Mouse (Mus musculus) kidney, postnatal 4 days (tissue): Measurements from ENCODE around the gene Shank2.
A peak's percentile ranks its signal among the peaks of the same experiment; 100 is the strongest.

Experiments
- DNase-seq, 2 experiments: peaks; one replicate each; pipeline ENCODE4 v3.0.0; 2021; ENCODE audit warnings: mixed read lengths in 2 of 2

The Shank2 gene

DNA sequence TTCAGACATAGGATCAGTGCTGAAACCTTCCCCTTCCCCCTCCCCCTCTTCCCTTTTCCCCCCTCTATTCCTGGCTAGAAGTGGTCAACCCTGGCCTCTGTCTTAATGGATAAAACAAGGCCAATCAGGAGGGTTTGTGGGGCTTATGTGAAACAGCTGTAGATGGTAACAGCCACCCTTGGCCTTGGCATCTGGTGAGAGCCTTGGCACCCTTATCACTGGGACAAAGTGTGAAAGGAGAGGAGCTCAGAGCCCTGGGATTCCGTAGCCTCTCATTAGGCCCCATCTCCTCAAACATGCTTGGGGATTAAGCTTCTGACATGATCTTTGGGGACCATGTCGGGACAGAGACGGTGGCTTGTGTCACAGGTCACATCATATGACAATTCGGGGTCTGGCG lies 106.4 kb downstream of the Shank2 start:
- DNase-seq: no peak

DNA sequence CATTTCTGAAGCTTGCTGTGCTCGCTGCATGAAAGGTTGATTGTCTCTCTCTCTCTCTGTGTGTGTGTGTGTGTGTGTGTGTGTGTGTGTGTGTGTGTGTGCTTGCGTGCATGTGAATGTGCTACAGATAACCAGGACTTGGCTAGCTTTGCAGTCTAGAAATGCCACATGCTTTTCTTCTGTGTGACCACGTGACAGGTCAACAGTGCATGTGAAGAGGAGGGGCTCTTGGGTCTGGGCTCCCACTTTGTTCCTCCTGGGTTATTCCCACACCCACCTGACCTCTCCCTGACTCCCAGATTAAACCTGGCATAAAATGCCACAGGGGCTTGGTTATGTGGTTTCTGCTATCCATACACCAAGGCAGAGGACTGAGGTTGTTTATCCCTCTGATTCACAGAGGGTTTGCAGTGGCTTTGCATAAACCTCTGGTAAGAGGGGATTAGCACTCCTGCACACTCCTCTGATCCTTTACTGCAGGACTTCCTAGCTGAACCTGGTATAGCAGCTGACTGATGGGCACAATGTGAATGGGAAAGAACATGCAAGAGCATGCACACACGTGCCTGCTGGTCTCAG lies 109.4 kb downstream of the Shank2 start:
- peak in 1 of 2 experiments; percentile 13 for DNase-seq

DNA sequence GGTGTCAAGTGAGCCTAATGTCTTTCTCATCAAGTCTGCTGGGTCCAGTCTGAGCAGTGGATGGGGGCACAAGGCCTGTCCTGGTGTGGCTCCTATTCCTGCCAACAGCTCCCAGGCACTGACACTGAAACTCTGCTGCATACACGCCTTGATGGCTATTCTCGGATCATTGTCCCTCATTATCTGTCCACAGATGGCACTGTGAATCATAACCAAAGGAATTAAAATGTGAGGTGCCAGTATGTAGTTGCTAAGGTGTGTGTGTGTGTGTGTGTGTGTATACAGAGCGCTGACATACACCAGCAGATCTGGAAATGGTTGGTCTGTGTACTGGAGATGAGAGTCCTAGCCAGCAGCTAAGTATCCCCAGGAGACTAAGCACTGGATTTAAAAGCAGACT lies 110.3 kb downstream of the Shank2 start:
- no peak for DNase-seq

DNA sequence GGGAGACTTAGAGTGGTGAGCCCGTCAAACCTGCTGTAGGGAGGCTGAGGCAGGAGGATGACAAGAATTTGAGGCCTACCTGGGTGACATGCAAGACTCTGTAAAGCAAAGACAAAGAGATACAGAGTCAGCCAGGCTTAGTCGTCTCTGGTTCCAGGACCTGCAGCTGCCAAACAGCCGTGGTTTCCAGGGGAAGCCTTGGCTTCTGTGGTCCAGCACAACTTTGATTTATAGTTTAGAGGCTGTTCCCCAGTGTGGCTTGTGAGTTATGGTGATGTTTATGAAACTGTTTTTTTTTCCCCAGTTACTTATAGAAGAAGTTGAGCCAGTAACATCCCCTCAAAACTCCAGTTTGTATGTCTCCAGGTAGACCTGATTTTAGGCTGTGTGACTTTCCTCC lies 112.5 kb downstream of the Shank2 start:
- no peak for DNase-seq

DNA sequence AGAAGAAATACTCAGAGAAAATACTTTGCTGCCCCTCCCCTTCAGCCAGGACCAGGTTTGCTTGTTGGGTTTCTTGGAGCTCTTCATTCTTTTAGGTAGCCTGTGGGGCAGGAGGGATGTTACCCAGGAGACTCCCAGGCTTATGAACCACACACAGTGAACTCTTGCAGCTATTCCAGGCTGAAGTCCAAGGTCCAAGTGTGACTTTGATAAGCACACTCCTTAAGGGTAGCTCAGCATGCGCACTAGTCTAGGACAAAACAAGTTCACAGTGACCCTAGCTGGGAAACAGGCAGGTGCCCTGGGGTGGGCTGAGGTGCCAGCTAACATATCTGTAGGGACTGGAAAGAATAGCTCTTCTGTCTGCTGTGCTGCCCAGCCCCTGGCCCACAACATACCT lies 117.8 kb downstream of the Shank2 start:
- DNase-seq: no peak

DNA sequence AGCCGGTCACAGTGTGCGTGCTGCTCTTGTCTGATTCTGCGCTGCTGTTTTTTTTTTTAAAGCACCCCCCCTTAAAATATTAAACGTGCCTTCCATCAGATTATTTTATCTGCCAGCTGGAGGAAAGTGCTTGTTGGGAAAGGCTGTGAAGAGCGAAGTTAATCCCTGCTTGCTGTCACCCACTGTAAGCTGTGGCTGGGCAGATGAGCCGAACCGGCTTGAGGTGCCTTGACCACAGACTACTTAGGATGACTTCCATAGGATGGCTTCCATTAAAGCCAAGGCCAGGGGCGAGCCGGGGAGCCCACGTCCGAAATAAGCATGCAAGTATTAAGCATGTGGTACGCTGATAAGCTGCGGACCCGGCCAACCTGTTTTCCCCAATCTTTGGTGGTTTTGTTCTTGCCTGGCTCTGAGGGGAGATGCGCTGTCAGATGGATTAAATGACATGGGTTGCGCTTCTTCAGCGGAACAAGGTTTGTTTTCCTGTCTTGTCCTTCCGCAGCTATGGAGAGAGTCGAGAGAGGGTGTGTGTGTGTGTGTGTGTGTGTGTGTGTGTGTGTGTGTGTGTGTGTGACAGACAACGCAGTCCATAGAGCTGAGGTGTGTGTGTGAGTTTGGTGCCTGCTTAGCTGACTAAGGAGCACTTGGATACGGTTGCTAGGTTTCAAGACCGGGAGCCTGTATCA lies 131.1 kb downstream of the Shank2 start:
- DNase-seq: no peak

DNA sequence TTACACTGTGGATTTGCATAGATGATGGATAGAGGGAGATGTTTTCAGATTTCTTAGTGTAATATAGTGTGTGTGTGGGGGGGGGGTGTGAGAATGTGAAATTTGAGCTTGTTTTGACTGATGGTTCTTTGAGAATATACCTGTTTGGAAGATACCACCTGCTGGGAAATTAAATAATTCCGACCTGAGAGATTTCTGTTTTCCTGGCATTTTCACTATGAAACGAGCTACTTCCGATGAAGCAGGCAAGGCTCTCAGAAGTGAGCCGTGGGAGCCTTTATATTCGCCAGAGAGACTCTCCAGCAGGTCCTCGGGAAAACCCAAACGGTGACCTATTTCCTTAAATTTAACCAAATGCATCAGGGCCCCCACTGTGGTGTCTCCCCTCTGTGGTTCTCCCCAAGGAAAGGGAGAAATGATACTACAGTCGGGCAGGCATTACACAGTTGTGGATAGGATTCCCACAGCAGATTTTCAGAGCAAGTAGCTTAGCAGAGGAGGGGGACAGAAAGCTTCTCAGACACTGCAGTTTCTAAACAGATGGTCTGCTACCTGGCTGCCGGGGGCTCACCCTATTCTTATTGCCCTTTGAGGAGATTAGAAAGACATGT lies 131.8 kb downstream of the Shank2 start:
- DNase-seq: no peak

DNA sequence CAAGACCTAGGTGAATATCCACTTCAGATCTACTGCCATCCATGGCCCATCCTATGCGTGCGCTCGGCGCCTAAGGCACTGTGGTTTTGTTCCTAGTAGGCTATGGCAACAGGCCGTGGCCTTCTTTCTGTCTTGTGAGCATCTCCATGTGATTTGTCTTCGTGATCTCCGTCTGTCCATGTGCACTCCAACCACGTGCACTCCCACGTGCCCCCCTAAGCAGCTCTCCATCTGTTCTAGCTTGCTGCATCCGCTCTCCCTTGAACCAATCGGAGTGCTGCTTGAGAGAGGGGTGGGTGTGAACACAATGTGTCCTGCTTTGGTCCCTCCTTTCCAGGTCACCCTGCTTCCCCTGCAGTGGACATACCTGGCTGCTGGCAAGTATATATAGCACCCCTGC lies 133.0 kb downstream of the Shank2 start:
- DNase-seq: no peak

DNA sequence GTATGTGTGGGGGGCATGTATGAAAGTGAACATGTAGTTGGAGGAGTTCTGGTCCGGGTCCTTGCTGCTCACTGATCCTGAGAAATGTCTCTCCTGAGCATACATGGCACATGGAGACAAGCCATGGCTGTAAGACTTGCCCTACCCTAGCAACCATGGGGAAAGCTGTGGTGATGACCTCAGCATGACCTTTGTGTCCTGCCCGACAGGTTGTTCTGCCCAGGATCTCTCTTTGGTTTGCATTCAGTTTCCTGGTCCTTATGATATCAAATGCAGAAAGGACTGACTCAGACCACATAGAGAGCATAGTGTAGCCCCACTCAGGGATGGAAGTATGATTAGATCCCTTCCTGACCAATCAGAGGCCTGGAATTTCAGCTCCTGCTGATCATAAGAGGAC lies 136.1 kb downstream of the Shank2 start:
- DNase-seq: no peak

DNA sequence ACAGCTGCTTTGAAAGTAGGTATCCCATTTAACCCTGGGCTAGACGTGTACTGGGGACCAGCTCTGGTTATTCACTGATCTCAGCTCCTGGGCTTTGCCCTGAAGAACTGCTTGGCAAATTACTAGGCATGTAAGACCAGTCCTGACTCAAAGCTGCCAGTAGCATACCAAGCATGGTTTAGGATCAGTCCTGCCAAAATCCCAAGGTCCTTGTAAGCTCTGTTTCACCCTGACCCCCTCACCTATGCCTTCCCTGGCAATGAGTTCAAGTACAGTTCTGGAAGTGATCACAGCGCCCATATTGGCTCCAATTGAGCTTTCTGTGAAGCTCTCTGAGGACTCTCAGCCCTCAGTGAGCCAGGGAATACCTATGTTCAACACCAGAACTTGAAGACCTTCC lies 136.7 kb downstream of the Shank2 start:
- no peak for DNase-seq

DNA sequence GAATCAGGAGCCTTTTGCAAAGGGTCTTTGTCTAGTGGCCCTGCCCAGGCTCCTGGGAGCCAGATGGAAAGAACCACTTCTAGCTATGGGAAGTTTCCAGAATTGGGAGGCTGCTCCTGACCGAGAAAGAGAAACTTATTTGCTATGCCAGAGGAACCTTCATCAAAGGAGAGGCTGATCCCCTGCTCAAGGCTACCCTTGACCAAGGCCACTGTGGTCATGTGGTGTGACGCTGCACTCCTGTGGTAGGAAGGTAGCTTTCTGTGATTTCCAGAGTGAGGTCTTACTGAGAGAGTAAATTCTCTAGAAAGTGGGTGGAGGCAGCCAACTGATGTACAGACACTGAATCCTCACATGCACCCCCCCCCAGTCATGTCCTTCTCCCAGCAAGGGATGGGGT lies 138.0 kb downstream of the Shank2 start:
- no peak for DNase-seq

DNA sequence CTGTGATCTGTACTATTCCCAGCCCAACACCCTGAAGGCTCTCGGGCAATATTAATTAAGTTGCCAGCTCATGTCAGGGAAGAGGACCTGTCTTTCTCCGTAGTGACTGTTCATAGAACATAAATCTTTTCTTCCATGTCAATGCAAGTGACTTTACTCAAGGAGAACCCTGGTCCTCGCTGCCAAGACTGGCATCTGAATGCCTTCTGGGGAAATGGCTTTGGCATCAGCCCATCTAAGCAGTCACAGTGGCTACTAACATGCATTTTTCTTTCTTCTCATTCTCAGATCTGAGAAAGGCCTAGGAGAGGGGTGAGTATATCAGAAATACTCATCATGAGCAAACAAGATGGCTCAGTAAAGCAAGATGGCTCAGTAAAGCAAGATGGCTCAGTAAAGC lies 138.7 kb downstream of the Shank2 start:
- DNase-seq: no peak

DNA sequence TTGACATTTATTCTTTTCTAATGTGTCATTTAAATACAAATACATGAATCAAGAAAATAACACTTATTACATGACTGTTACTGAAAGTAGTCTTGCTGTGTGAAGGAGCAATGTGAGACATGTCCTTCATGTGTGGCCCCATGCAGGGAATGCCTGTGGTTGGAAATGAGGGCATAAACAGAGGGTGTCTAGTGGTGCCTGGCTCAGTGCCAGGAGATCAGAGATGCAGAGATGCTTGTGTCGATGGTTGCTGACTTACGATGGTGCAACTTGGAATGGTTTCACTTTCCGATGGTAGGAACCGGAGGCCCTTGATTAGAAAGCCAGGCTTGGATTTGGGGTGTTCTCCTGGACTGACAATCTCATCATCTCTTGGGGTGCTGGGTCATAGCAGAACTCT lies 140.3 kb downstream of the Shank2 start:
- no peak for DNase-seq

DNA sequence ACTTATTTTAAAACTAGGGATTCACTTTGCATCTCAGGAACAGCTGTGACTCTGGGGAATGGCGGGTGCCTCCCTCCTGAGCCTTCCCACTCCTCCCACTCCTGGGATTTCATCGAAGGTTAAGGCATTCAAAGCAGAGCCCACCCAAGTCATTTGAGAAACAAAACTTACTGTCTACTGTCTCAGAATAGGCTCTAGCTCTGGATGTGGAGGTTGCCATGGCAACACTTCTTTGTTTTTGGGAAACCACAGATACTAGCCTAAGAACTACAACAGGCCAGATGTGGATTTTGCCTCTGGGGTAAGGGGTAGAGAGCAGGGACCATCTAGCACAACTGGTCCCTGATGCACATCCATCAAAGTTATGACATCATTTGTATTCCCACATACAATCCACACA lies 142.2 kb downstream of the Shank2 start:
- no peak for DNase-seq

DNA sequence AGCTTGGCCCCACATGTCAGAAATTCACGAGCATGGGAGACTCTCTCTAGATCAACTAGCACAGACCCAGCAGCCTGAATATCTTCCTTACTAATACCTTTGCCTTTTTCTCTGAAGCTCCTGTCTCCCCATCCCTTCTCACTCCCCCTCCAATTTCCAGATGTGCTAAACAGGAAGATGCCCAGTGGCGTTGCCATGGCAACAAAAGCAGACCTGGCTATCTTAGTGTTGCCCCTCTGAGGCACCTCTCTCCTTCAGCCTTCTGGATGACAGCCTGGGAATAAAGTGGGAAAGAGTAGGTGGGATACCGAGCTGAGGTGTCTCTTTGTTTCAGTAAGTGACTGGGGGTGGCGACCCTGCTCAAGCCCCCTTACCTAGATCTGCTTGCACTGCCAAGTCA lies 146.4 kb downstream of the Shank2 start:
- DNase-seq: no peak

DNA sequence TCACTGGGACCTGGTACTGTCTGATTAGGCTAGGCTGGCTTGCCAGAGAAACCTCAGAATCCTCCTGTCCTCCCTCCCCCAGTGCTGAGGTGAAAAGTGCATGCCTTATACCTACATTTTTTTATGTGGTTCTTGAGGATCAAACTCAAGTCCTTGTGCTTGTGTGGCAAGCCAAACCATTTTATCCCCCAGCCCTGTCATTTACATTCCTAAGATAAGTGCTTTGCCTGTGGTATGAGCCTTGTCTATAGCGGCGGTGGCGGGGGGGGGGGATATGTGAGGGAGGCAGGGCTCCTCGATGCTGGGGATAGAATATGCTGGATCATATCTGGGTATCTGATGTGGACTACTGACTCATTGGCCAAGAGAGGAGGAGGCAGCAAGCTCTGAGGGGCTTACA lies 151.4 kb downstream of the Shank2 start:
- DNase-seq: no peak

DNA sequence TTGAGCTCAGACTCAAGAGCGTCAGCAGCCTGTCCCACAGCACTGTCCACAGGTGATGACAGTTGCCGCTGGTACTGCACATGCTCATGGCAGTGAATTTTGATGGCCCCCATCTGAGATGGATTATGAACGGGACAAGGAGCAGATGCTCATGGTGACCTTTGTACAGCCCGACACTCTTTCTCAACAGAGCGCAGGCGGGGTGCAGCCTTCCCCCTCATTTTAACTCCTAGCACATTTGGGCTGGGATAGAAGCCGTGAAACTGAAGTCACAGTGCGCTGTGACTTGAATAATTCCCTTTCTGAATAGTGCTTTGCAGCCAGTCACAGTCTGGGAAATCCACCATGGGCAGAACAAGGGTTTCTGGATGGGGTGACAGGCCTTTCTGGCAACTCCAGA lies 152.0 kb downstream of the Shank2 start:
- DNase-seq: no peak

DNA sequence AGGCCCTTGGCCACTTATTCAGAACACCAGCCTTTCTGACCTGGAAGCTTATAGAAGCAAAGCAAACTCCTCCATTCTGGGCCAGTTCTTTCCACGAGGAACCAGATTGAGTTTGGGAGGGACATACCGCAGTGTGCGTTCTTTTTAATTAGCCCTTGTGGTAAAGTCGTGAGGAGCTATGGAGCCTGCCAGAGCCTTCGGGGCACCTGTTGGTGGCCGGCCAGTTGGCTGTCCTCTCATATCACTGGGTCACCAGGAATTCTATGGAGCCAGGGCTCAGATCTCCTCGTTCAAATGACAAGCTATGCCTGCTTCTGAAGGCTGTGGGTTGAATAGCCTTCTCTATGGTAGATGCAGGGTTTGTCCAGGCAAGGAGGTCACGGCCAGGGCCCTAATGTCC lies 156.2 kb downstream of the Shank2 start:
- no peak for DNase-seq

DNA sequence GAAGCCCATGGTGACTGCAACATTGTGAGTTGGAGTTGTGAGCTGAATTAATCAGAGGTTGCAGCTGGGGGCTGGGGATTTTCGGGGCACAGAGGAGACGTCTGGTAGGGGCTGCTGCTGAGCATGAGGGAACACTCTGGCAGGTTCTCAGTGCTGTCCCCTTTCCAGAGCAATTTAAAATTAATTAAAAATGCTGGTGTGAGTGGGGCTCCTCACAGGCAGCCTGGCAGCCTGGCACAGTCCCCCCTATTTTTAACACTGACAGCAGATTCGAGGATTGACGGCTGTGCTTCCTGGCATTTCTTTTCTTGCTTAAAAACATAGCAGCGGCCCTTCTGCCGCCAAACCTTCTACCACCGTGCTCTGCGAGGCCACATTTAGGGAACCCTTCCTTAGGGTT lies 157.8 kb downstream of the Shank2 start:
- DNase-seq: no peak

DNA sequence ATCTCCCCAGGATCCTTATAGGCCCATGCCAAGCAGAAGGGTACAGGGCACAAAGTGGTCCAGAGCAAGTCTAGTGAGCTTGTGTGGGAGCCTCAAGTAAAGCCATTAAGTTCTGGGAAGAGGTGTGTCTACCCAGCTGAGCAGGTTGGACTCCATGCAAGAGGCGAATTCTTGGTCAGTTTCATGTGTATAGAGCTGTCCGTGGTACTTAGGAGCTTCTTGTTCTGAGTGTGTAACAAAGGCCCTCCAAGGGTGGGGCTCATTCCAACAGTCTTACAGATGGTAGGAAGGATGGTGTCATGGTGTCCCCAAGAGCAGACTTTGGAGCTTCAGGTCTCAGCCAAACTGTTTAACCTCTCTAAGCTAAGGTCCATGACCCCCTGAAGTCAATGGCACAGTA lies 158.3 kb downstream of the Shank2 start:
- peak in 1 of 2 experiments; percentile 9 for DNase-seq

DNA sequence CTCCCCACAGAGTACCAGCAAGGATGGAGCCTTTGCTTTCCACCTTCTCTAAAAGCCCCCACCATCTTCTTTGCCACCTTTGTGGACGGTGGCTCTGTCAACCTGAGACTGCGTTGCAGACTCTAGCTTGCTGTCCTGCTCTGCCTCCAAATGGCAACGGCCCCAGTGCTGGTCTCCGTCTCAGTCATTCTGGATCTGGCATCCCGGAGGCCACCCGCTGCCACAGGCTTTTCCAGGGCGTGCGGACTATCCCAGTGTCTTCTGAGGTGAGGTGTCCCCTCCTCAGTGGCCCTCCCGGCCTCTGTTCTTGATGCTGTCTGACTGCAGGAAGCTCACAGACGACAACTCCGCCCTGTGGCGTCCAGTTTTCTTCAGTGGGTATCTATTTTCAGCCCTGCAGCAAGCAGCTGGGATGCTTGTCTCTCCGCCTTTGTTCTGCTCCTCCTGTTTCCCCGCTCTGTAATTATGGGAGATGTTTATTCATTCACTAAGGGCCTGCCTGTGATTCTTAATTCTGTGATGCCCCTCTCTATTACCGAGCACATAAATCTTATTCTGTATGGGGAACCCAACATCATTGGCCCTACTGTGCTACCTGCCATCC lies 159.0 kb downstream of the Shank2 start:
- DNase-seq: no peak

DNA sequence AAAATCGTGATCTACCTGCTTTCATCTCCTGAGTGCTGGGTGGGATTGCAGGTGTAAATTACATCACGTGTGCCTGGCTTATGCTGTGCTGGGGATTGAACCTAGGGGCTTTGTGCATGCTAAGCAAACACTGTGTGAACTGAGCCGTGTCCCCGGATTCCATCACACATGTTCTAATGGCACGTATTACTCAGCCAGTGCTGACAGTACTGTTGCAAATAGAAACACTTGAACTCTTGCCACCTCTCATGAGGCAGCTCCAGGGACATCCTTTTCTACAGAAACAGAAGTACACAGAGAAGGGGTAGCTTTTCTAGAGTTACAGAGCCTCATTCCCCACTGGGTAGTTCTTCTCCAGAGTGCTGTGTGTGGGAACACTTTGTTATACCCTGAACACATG lies 168.5 kb downstream of the Shank2 start:
- no peak for DNase-seq

DNA sequence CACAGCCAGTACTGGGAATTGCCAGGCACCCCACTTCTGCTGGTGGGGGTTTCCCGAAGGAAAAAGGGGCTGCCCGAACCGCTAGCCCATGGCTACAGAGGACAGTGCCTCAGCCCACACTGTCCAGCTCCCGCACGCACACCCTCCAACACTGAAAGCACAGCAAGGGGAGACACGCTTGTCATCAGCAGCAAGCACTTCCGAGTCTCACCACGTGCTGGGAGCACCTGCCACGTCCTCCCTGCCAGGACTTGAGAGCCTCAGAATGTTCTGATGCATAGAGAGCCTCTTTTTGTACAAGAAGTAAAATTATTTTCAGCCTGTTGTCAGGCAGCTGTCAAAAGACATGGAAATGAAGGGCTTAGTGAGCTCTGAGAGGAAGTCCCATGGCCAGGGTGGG lies 169.0 kb downstream of the Shank2 start:
- DNase-seq: no peak

DNA sequence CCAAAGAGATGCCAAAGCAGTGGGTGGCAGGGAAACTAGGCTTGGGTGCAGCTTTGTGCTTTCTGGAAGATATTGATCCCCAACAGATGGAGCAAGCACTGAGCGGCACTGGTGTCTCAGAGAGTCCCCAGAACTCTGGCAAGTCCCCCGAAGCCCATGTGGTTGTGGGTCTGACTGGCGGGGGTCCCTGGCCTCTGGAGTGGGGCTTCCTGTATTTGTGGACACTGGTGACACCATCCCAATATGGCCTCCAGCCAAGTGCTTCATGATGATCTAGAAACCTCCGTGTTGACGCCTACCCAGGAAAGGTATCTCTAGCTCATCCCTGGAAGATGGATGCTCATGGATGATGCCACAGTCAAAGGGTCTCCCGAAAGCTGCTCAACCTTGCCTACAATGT lies 172.1 kb downstream of the Shank2 start:
- DNase-seq: no peak
